Mouse (Mus musculus): Measurements from ENCODE around the gene Arl15. TPM values are rescaled to one million over a fixed set of nuclear protein-coding genes. Genes with fewer than 3 reads are reported as not detected.

Gene Arl15
- polyA plus RNA-seq (2021; fragmentation: Nextera tagmentation): 14.2 and 19.8 TPM in 2 replicates
- long read RNA-seq, experiment 1, transcript Arl15-201 (5 exons, 3,364 nt): major isoform, 9 of 20 reads
- long read RNA-seq, experiment 1, partial matches to known transcripts: 3 of 20 reads
- long read RNA-seq, experiment 1, other reads (novel, unspliced or antisense): 7 of 20 reads
- long read RNA-seq, experiment 2, partial matches to known transcripts: 0 of 9 reads
- long read RNA-seq, experiment 2, other reads (novel, unspliced or antisense): 6 of 9 reads

DNA sequence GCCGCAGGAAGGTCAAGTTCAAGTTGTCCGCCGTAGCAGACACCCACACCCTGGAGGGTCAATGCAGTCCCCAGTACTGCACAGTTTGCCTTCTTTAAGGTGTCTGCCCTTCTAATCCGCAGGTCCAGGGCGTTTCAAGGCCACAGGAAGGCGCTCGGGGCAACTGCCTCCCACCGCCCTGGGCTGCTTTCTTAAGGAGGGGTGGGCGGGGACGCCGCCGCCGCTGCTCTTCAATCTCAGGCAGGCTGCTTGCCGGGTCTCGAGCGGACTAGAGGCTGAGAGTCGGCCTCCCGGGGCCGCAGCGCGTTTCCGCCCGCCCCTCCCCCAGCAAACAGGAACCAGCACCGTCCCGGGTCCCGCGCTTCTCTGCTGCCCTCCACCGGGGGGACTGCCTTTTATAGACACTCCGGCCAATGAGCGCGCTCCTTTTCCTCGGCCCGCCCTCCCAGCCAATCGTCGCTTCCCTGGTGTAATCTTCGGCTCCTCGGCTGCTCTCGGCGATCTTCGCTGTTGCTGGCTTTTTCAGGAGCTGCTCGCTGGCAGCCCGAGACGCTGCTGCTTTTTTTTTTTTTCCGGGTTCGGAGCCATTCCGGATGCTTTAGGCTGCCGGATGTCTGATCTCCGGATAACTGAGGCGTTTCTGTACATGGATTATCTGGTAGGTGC lies at the start of gene Arl15:
Gene Arl15, plus strand, starts transcription at position 467 of the 666 bp plus-strand sequence.

Other genes with a start within 250 kb of the Arl15 start
- gene Snx18, start 175.9 kb upstream of the Arl15 start, polyA plus RNA-seq (2021; fragmentation: Nextera tagmentation): 3.4 and 10.5 TPM in 2 replicates
- gene Hspb3, start 130.8 kb upstream of the Arl15 start, polyA plus RNA-seq (2021; fragmentation: Nextera tagmentation): 5.5 and 8.9 TPM in 2 replicates

Measured in left cerebral cortex, adult 6 months (tissue).